Mouse (Mus musculus) erythroblast, embryonic 14.5 days (primary cell): ENCODE results near the gene Cited4.

ENCODE experiments used
- GATA1 ChIP-seq: IDR thresholded peaks from 2 replicates; pipeline ENCODE4 v1.6.1; 2012; ENCODE audit warnings: low read length, inconsistent platforms, mixed read lengths
- TAL1 ChIP-seq: IDR thresholded peaks from 3 replicates; pipeline ENCODE4 v1.6.1; 2012; ENCODE audit warnings: low read length, inconsistent platforms, mixed read lengths

DNA sequence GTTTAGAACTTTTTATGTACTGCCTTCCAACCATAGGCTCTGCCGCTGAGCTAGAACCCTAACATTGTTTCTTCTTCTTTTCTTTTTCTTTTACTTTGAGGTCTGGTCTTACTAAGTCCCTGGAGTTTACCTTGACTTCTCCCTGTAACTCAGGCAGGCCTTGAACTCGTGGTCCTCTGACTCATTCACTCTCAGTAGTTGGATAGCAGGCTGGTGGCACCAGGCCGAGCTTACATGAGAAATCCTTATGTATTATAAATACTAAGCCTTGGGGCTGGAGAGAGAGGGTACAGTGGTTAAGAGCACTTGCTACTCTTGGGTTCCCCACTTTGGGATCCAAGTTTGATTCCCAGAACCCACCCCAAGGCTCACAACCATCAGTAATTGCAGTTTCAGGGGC, 7.2 kb downstream of the Cited4 start:
- no peak for TF ChIP-seq GATA1
- no peak for TF ChIP-seq TAL1
